Mouse (Mus musculus): ENCODE measurements at regions not wholly inside any gene's neighbourhood (a gene's known extent, or its start where the extent isn't known, plus 50 kb on each side); places are given as distances from the start of the nearest gene placed in this dataset.
"Not testable (repeated sequence)": the region's sequence is repeated elsewhere in the genome, so short reads cannot be mapped to it uniquely, and the experiment has no call there.

- no peak for DNase-seq (ENCODE audit: low spot score in 2 of 2)
Measured at GRCm38 (mm10) chr6:53233777-53234176, 53.3 kb upstream of the Creb5 start.

GRCm38 (mm10) chr6:53232616-53233015 lies 54.5 kb upstream of the Creb5 start:
- no peak for DNase-seq (ENCODE audit: low spot score in 2 of 2)

- no peak for DNase-seq (ENCODE audit: low spot score in 2 of 2)
Measured at GRCm38 (mm10) chr6:53229350-53229749, 57.7 kb upstream of the Creb5 start.

DNA sequence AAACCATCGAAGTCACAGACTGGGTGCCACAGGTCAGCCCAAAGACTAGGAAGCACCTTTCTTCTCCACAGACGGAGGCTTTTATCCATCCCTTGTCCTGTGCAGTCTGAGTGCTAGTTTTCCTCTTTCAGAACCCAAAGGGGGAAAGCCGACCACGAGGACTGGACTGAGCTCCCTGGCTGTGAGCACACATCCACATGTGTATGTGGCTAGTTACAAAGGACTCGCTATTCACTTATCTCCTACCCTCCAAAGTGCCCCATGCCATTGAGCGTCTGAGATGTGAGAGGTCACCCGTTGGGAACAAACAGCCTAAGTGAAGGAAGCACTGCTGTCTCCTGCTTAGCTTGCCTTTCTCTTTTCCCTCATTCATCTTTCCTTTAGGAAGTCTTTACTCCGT lies 65.0 kb upstream of the Creb5 start:
- no peak for DNase-seq (ENCODE audit: low spot score in 2 of 2)

DNA sequence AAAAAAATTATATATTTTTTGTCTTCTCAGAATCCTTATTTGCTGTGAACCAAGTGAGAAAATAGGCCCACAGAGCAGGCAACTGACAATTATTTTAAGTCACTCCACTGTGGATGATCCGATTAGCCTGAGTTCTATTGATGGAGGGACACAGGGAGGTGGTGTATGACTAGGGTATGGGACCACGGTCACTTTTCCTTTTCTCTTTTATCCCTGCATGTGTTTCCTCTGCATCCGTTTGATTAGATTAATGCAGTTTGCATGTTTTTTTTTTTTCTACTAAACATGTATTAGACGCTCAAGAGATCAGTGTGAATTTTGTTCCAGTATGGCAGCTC lies 65.4 kb upstream of the Creb5 start:
- no peak for DNase-seq (ENCODE audit: low spot score in 2 of 2)

- no peak for DNase-seq (ENCODE audit: low spot score in 2 of 2)
Measured at GRCm38 (mm10) chr6:53220784-53221667, 66.0 kb upstream of the Creb5 start.

- DNase-seq (ENCODE audit: low spot score in 2 of 2): peak; percentile 7 to 11
Measured at GRCm38 (mm10) chr6:53218871-53219286, 68.2 kb upstream of the Creb5 start.

GRCm38 (mm10) chr6:53217234-53218015 lies 69.6 kb upstream of the Creb5 start:
- peak in 1 of 2 experiments; percentile 42 for DNase-seq (ENCODE audit: low spot score in 2 of 2)

DNA sequence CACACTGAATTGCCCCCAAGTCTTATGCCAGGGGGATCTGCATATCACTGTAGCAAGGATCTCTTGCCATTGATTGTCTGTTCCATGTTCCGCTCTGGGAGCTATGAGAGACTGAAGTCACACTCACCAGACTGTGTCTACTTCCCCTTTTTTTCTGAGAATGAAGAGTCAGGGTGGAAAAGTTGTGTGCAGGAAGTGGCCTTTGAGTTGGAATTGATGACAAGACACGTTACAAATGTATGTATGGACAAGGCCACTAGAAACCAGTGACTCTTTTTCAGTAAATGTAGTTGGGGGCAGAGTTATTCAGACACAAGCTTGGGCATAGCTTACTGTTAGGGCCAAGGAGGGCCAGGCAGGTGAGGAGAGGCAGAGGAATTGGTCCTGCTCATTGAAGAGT lies 70.4 kb upstream of the Creb5 start:
- no peak for DNase-seq (ENCODE audit: low spot score in 2 of 2)

DNA sequence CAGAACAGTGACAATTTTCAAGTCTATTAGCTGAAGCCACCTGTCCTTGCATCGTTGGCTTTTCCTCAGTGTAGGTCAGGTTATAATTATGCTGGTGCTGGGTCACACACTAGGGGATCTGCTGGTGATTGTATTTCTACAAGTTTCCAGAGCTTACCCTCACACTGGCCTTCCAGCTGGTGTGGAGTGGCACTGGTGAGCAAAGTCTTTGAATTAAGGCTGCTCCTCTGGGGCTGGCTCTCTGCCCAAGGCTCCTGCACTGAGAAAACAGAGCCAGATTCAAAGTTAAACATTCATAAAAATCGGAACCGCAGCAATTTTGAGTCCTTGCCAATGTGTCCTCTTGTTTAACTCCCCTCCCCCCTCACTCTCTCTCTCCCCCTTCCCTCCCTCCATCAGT lies 75.7 kb upstream of the Creb5 start:
- no peak for DNase-seq (ENCODE audit: low spot score in 2 of 2)

- no peak for DNase-seq (ENCODE audit: low spot score in 2 of 2)
Measured at GRCm38 (mm10) chr6:53209398-53209797, 77.7 kb upstream of the Creb5 start.

GRCm38 (mm10) chr6:53208474-53208873 lies 78.6 kb upstream of the Creb5 start:
- no peak for DNase-seq (ENCODE audit: low spot score in 2 of 2)

DNA sequence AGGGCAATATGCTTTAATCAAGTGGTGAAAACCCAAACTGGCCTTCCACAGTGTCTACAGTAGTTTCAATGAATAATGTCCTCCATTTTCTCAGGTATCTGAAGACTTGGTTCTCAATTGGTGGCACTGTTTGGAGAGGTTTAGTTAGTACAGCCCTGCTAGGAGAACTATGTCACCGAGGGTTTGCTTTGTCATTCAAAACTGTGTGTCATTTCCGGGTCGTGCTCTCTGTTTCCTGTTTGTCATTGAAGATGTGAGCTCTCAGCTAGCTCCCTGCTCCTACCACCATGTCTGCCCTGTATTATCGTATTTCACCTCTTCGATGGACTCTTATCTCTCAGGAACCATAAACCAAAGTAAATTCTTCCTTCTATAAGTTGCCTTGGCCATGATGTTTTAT lies 79.3 kb upstream of the Creb5 start:
- no peak for DNase-seq (ENCODE audit: low spot score in 2 of 2)

GRCm38 (mm10) chr6:53207361-53207760 lies 79.7 kb upstream of the Creb5 start:
- DNase-seq (ENCODE audit: low spot score in 2 of 2): no peak

DNA sequence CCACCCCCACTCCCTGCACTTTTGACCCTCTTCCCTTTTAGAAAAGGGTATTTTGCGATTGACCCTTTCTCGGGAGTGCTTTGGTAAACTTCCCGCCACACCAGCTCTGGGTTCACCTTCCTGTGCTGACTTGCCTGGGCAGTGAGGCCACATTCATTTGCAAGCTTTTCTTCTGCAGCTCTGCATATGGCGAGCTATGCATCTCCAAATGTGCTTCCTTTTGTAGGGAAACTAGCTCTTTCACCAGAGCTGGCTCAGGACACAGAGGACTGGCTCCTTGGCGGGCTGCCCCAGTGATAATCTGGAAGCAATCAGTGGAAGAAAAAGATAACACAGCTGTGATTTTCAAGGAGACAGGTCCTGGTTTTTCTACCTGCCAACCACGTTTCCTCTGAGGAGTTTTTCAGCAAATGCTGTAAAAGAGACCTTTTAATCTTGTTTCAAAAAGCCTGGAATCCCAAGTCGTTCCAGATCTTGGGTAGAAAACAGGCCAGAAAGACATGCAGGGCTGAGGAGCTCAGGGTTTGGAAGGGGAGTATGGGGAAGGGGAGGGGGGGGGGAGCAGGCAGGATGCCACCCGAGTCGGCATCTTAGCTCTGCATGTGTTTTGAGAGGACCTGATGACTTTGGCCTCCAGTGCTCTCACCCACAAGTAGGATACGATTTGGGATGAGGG lies 85.7 kb upstream of the Creb5 start:
- peak in 1 of 2 experiments; percentile 33 for DNase-seq (ENCODE audit: low spot score in 2 of 2)

DNA sequence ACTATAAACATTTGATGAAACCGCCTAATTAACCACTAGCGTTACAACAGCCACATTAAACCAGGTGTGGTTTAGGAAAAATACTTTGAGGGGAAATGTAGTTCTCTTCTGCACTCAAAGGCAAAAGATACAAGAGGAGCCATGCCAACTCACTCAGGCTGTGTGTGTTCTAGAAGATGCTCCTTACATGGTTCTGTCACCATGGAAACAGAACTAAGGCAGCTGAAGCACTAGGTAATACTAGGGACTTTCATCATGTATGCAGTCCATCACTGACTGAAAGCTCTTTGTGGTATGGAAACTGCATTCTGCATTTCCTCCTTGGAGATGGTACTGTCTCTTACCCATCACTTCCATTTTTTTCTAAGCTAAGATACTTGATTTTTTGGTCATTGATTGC lies 87.6 kb upstream of the Creb5 start:
- no peak for DNase-seq (ENCODE audit: low spot score in 2 of 2)

DNA sequence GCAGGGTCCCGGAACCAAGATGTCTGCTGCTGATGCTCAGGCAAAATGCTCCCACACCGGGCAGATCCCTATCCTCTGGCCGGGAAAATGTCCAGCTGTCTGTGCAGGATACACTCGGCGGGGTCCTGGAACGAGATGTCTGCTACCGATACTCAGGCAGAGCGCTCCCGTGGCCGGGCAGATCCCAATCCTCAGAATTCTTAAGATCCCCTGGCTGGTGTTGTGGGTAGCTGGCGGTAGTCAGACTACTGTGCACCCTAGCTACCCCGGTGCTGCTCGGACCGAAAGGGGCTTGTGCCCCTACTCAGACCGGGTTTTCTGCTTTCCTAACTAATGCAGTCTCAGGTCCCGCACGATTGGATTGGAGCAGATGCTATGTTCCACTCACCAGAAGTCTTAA lies 104.9 kb upstream of the Creb5 start:
- not testable (repeated sequence) for DNase-seq (ENCODE audit: low spot score in 2 of 2)

DNA sequence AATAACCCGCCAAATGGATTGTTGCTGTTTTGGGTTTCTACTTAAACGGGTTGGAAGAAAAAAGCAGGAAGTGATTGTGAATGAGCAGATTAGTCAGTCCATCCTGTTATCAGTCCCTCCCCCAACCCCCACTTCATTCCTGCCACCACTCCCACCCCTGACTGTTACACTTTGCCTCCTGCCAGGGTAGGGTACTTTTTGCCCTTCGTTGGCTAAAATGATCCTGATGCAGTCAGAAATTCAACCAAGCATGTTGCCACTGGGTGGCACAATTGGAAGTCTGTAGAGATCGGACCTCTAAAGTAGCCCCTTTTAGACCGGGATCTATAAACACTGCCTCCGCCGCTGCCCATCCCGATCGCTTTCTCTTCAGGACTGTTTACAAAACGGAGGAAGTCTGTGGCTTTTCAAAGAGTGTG lies 96.0 kb upstream of the Jazf1 start:
- DNase-seq (ENCODE audit: low spot score in 2 of 2): peak in 1 of 2 experiments; percentile 11

DNA sequence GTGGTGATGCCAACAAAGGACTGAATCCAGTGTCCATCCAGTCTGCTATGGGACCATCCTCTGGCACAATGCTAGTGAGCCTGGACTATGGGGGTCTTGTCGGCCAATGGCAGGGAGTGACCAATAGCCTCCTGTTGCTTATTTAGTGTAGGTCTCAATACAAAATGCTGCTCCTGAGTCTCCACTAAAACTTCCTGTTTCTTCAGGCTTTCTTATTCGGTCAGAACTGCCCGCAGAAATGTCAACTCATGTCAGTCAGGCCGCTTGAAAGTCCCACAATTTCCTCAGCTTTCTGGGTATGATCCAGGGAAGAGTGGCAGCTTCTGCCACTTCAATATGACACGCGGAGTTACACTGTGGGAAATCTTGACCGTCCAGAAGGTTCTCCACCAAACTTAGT lies 94.7 kb upstream of the Jazf1 start:
- no peak for DNase-seq (ENCODE audit: low spot score in 2 of 2)

DNA sequence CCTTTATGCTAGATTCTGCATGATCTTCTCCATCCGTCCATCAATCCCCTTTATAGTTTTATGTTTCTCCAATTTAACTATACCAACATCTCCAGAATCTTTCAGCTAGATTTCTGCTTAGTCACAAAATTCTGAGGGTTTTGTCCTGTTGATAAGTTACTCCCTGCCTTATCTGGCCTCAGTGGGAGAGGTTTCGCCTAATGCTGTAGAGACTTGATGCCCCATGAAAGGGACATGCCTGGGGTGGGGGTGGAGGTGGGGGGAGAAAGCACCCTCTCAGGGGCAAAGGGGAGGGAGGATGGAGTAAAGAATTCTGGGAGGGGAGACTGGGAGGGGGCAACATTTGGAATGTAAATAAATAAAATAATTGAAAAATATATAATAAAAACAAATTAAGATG lies 93.2 kb upstream of the Jazf1 start:
- DNase-seq (ENCODE audit: low spot score in 2 of 2): no peak

GRCm38 (mm10) chr6:53154621-53155020 lies 86.2 kb upstream of the Jazf1 start:
- DNase-seq (ENCODE audit: low spot score in 2 of 2): no peak

- no peak for DNase-seq (ENCODE audit: low spot score in 2 of 2)
Measured at GRCm38 (mm10) chr6:53147478-53147877, 79.0 kb upstream of the Jazf1 start.
